Mouse (Mus musculus) CD8-positive naive resting alpha-beta T cell, adult 57 days (primary cell): ENCODE data around the gene Olfr1271. TPM values are rescaled to one million over a fixed set of nuclear protein-coding genes. Genes with fewer than 3 reads are reported as not detected.

Experiments
- total RNA-seq: library from RNA; stranded (reverse); gene quantifications from one replicate; pipeline ENCODE4 v1.2.4, GENCODE M21; 2023

The Olfr1271 gene
- total RNA-seq, result not detected

DNA sequence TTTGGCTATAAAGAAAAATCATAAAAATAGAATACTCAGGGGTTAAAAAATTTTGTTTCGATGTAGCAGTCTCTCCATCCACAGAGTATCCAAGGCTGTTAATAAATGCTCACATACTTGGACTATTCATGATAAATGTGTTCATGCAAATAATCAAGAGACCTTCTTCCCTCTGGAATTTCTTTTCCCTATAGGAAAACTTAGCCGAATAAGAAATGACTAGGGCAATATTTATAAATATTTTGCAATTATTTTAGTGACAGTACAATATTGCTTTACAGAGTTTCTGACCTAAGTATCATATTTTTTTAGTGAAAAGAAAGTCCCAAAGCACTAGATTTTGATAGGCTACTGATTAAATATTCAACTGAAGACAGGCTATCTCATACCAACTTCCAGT is at the start of gene Olfr1271:
Gene Olfr1271 (minus strand): TSS at position 101 of the 400 bp plus-strand sequence.

DNA sequence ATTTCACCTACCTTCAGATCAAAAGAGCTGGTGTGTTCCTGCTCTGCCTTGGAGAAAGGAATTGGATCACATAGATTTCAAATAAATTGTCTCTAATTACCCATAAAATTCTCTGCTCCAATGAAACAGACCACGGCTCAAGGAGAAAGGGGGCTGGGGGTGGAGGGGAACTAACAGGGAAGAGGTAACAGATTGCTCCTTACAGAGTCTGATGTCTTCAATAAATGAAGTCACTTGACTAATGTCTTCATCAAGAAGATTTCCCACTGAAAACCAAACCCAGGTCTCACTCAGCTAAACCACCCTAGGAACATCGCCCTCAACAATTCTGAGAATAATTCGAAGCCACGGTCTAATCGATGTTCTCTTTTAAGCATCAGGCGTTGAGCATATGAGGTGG is 21.9 kb upstream of the Olfr1271 start, which contains the start of gene Olfr1272:
Gene Olfr1272 (minus strand): TSS at position 101 of the 400 bp plus-strand sequence.

DNA sequence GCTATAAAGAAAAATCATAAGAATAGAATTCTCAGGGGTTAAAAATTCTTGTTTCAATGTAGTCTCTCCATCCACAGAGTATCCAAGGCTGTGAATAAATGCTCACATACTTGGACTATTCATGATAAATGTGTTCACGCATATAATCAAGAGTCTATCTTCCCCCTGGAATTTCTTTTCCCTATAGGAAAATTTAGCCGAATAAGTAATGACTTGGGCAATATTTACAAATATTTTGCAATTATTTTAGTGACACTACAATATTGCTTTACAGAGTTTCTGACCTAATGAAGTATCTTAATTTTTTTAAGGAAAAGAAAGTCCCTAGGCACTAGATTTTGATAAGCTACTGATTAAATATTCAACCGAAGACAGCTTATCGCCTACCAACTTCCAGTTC is 13.3 kb downstream of the Olfr1271 start, which contains the start of gene Olfr142:
Gene Olfr142 (minus strand): TSS at position 101 of the 400 bp plus-strand sequence.

DNA sequence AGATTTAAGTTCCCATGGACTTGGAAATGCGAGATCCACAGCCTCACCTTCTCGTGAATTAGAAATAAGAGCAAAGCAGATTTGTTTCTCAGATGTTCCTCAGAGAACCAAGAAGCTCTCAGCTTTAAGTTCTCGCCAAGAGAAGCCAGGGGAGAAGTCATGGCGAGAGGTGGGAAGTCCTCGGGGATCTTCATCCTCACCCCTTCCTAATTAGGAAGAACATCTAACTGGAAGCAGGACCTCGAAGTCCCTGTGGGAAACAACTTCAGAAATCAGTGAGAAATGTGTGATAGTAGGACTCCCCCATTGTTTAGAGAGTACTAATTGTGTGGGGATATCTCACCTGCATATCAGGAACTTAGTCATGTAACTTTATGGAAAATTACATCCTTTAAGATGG is 46.4 kb downstream of the Olfr1271 start, which contains the start of gene Olfr1506:
Gene Olfr1506 (minus strand): TSS at position 101 of the 400 bp plus-strand sequence.

Other genes starting within 250 kb of the Olfr1271 start
- gene Olfr1264, start 245.5 kb downstream of the Olfr1271 start, total RNA-seq, result not detected
- gene Olfr1265, start 235.7 kb downstream of the Olfr1271 start, total RNA-seq, result not detected
- not detected for gene Olfr140, start 207.4 kb downstream of the Olfr1271 start, total RNA-seq
- gene Olfr1269, start 149.6 kb downstream of the Olfr1271 start, total RNA-seq, result not detected
- not detected for gene Olfr32, start 128.7 kb downstream of the Olfr1271 start, total RNA-seq
- gene Olfr1270, start 117.9 kb downstream of the Olfr1271 start, total RNA-seq, result not detected
- gene Olfr1506, start 46.5 kb downstream of the Olfr1271 start, total RNA-seq, result 0.34 TPM
- not detected for gene Olfr142, start 13.4 kb downstream of the Olfr1271 start, total RNA-seq
- not detected for gene Olfr1272, start 21.8 kb upstream of the Olfr1271 start, total RNA-seq
- not detected for gene Gm13769, start 51.2 kb upstream of the Olfr1271 start, total RNA-seq
- gene Olfr1274-ps, start 127.7 kb upstream of the Olfr1271 start, total RNA-seq, result not detected